Mouse (Mus musculus) lung, postnatal 25 days (tissue): ENCODE results near the gene Lrrtm4.

Experiments
- DNase-seq: peaks from one replicate; pipeline ENCODE4 v3.0.0; 2022; ENCODE audit warnings: low spot score

Gene Lrrtm4

GRCm38 (mm10) chr6:80733416-80733815 lies 714.7 kb downstream of the Lrrtm4 start:
- no peak for DNase-seq

GRCm38 (mm10) chr6:80750769-80751168 lies 732.1 kb downstream of the Lrrtm4 start:
- no peak for DNase-seq

- no peak for DNase-seq
Measured at GRCm38 (mm10) chr6:80760641-80761204, 742.0 kb downstream of the Lrrtm4 start.

- no peak for DNase-seq
Measured at GRCm38 (mm10) chr6:80786282-80786681, 767.6 kb downstream of the Lrrtm4 start.

- DNase-seq = no peak
Measured at GRCm38 (mm10) chr6:80823753-80824152, 805.1 kb downstream of the Lrrtm4 start.

GRCm38 (mm10) chr6:80839784-80840183 lies 821.1 kb downstream of the Lrrtm4 start:
- no peak for DNase-seq

GRCm38 (mm10) chr6:80845294-80845693 lies 826.6 kb downstream of the Lrrtm4 start:
- DNase-seq = no peak

- DNase-seq = no peak
Measured at GRCm38 (mm10) chr6:80856910-80857543, 838.4 kb downstream of the Lrrtm4 start.
